Mouse (Mus musculus) intestine, postnatal 0 days (tissue): Measurements from ENCODE around the gene Rplp2. TPM values are rescaled to one million over a fixed set of nuclear protein-coding genes. Genes with fewer than 3 reads are reported as not detected.

Source experiments
- ATAC-seq: fragments of 200-750 bp; cut with Nextera tagmentation; 2 replicates; pipeline ENCODE4 v1.8.0; 2017; ENCODE audit warnings: mild to moderate bottlenecking, moderate TSS enrichment, moderate library complexity
- H3K27ac ChIP-seq: fragments of 300-500 bp; sonication (generic); 2 replicates; pipeline ENCODE4 v1.5.1; 2014; ENCODE audit warnings: mild to moderate bottlenecking, low read depth, low read length, moderate library complexity
- H3K27me3 ChIP-seq: fragments of 300-500 bp; sonication (generic); replicated peaks from 2 replicates; pipeline ENCODE4 v1.6.1; 2014; ENCODE audit warnings: low read length, mixed read lengths; ENCODE audit not compliant: control insufficient read depth, insufficient read depth
- H3K36me3 ChIP-seq: fragments of 300-500 bp; sonication (generic); 2 replicates; pipeline ENCODE4 v1.6.1; 2014; ENCODE audit warnings: mild to moderate bottlenecking, moderate library complexity; ENCODE audit not compliant: control insufficient read depth, insufficient read depth
- H3K4me1 ChIP-seq: fragments of 300-500 bp; sonication (generic); replicated peaks from 2 replicates; pipeline ENCODE4 v1.6.1; 2014; ENCODE audit warnings: antibody characterized with exemption, low read length, mixed read lengths; ENCODE audit not compliant: control insufficient read depth, insufficient read depth
- H3K4me2 ChIP-seq: fragments of 300-500 bp; sonication (generic); replicated peaks from 2 replicates; pipeline ENCODE4 v1.6.1; 2014; ENCODE audit warnings: low read depth, mild to moderate bottlenecking, moderate library complexity
- H3K4me3 ChIP-seq: fragments of 300-500 bp; sonication (generic); 2 replicates; pipeline ENCODE4 v1.5.1; 2014; ENCODE audit warnings: low read depth, low read length
- H3K9ac ChIP-seq: fragments of 300-500 bp; sonication (generic); 2 replicates; pipeline ENCODE4 v1.6.1; 2014; ENCODE audit warnings: mild to moderate bottlenecking, low read depth, low read length
- H3K9me3 ChIP-seq: fragments of 300-500 bp; sonication (generic); 2 replicates; pipeline ENCODE4 v1.6.1; 2016; ENCODE audit warnings: mixed run types; ENCODE audit not compliant: control insufficient read depth
- CTCF ChIP-seq: sonication (generic); IDR thresholded peaks from 2 replicates; pipeline ENCODE4 v1.5.1; 2016; ENCODE audit warnings: low read depth, mild to moderate bottlenecking, control low read depth, antibody characterized with exemption, moderate library complexity
- WGBS: fragments of 180-500 bp; shearing (Covaris S2); extraction: QIAGEN DNeasy Blood & Tissue Kit; methylation state at CpG from one replicate; pipeline ENCODE4 v1.1.7; 2014; 5-methylcytosine and 5-hydroxymethylcytosine counted together
- polyA plus RNA-seq: library from polyadenylated mRNA; unstranded; fragments of >200 nt; fragmentation: Nextera tagmentation; extraction: Ambion mirVana; gene quantifications from 2 replicates; pipeline ENCODE4 v1.2.1, GENCODE M21; 2015

Rplp2 gene
- polyA plus RNA-seq, 1 experiment from 2014 or later, result 968 TPM

DNA sequence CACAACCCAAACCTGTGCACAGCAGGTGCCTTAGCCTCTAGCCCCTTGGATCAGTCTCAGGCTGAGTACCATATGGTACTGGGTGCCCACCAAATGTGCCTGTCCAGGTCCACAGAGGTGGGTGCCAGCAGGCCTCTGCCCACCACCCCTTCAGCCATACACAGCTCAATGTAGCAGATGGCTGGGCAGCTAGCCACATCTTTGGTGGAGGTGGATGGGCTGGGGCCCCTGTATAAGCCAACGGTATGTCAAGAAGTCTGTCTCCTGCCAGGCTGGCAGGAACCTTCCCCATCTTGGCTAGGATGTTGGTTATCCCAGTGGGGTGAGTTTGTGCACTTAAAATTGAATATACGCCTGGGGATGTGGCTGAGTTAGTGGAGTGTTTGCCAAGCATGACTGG lies 38.4 kb downstream of the Rplp2 start:
- WGBS, result 87% methylated on average over 2 of the region's 2 CpGs
- peaks cover 3% of the 10 kb centered on the region; the same call in 1 of the 2 replicates for H3K36me3 ChIP-seq
- no peaks in the 10 kb centered on the region for H3K9me3 ChIP-seq
- ATAC-seq, result no peak
- no peak overlapping the region for H3K4me2 ChIP-seq
- H3K9ac ChIP-seq, result no peak overlapping the region
- no peak overlapping the region for H3K4me3 ChIP-seq
- H3K4me1 ChIP-seq, result no peaks in the 10 kb centered on the region; the same call in 1 of the 2 replicates
- H3K27me3 ChIP-seq, result peaks cover 18% of the 10 kb centered on the region; the same call in 1 of the 2 replicates
- TF ChIP-seq CTCF, result no peak
- H3K27ac ChIP-seq, result no peak overlapping the region

DNA sequence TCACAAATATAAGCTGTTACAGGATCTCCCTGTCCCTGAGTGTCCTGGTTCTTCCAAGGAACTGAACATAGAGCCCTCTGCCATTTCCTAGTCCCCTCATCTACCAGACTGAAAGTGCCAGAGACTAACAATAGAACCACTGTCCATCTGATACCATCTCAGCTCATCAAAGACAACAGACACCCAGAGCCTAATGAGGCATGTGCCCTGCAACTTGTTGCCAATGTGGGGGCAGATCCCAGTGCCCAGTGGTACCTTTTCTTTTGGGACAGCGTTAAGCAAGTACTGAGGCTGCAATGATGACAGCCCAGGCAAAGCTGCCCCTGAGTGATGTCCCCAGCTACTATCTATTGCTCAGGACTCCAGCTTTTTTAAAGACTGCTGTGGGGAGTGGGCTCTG lies 39.1 kb downstream of the Rplp2 start:
- H3K9me3 ChIP-seq, result no peaks in the 10 kb centered on the region
- H3K27me3 ChIP-seq, result peaks cover 18% of the 10 kb centered on the region; the same call in 1 of the 2 replicates
- H3K27ac ChIP-seq, result no peak overlapping the region
- no peak for TF ChIP-seq CTCF
- H3K4me3 ChIP-seq, result no peak overlapping the region
- H3K4me2 ChIP-seq, result no peak overlapping the region
- no peak overlapping the region for H3K9ac ChIP-seq
- no peaks in the 10 kb centered on the region; the same call in 1 of the 2 replicates for H3K4me1 ChIP-seq
- H3K36me3 ChIP-seq, result peaks cover 9% of the 10 kb centered on the region; the same call in 1 of the 2 replicates
- ATAC-seq, result no peak
- WGBS, result 94% methylated on average over 1 of the region's 1 CpGs

DNA sequence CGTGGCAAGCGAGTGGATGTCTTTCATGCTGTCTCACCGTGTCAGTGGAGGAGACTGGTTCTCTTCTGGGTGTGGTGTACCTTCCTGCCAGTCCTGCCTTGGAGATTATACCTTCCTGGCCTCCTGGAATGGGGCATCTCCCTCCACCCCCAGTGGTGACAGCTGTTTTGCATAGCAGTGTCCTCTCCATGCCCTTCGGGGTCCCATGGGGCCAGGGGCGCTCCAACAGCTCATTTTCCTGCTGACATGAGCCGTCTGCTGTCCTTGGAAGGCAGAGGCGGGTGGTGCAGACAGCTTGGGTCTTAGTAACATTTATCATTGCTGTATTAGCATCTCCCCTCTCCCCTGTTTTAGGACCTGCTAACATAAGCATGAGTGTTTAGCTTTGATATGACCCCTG lies 40.0 kb downstream of the Rplp2 start:
- Histone ChIP-seq H3K27me3 (peaks cover 12% of the 10 kb centered on the region; the same call in 1 of the 2 replicates), H3K9me3 (no peaks in the 10 kb centered on the region), H3K4me1 (no peaks in the 10 kb centered on the region), H3K27ac (no peak overlapping the region), H3K36me3 (peaks cover 17% of the 10 kb centered on the region; the same call in 1 of the 2 replicates), H3K4me3 (no peak overlapping the region), H3K9ac (no peak overlapping the region), H3K4me2 (no peak overlapping the region)
- WGBS, result 81% methylated on average over 7 of the region's 7 CpGs
- no peak for TF ChIP-seq CTCF
- no peak for ATAC-seq

DNA sequence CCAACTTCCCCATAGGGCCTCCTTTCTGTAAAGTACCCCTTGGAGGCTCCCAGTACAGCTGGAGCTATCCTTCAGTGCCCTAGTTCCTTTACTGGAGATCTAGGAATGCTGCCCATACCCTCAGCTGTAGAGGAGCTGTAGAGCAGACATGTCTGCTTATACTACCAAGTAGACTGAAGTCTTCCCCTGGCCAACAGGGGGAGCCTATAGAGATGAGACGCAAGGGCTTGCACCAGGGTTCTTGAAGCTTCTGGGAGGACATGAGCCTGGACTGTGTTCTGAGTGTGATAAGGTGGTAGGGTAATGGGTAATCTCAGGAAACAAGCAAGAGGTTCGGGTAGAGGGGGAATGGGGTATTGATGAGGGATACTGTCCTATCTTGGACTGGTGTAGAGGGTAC lies 44.0 kb downstream of the Rplp2 start:
- Histone ChIP-seq H3K4me2 (no peak overlapping the region), H3K27ac (no peak overlapping the region), H3K36me3 (peaks cover 39% of the 10 kb centered on the region), H3K9me3 (no peaks in the 10 kb centered on the region), H3K4me3 (no peak overlapping the region), H3K4me1 (no peaks in the 10 kb centered on the region), H3K27me3 (no peaks in the 10 kb centered on the region), H3K9ac (no peak overlapping the region)
- ATAC-seq, result no peak
- WGBS, result 81% methylated on average over 2 of the region's 2 CpGs
- TF ChIP-seq CTCF, result peak; percentile 57

DNA sequence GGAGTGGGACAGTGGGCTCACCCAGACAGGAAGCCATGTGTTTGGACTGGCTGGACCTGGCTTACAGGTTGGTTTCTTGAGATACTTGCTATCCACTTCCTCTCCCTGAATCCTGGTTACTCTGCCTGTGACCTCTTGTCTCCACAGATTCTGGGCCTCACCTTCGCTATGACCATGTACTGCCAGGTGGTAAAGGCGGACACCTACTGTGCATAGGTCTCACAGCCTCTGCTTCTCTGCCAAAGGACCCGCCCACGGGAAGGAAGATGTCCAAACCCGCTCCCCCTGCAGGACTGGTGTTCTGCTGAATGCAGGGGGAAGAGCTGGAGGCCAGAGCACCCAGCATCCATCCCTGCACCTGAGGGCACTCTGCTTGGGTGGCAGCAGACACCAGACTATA lies 45.6 kb downstream of the Rplp2 start:
- TF ChIP-seq CTCF, result no peak

DNA sequence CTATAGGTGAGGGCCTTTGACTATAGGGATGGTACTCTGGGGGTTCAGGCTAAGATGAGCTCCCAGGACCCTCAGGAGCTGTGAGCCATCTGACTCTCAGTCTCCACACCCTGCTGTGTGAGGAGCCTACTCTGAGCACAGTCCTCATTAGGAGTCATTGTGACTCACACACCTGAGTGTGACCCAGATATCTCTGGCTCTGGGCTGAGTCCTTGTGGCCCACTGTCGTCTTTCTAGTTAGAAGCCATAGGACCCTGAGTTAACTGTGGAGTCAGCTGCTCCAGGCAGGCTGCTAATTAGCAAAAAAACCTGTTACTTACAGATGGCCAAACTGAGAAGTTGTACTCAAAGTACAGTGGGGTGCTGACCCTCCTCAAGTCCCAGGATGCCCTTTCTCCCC lies 46.6 kb downstream of the Rplp2 start:
- Histone ChIP-seq H3K27ac (no peak overlapping the region), H3K4me2 (no peak overlapping the region), H3K9ac (no peak overlapping the region), H3K36me3 (peaks cover 41% of the 10 kb centered on the region), H3K27me3 (no peaks in the 10 kb centered on the region), H3K4me1 (no peaks in the 10 kb centered on the region), H3K9me3 (no peaks in the 10 kb centered on the region), H3K4me3 (no peak overlapping the region)
- no peak for TF ChIP-seq CTCF
- 87% methylated on average over 1 of the region's 1 CpGs for WGBS
- no peak for ATAC-seq

More for the DNA sequence above, 45.6 kb downstream of the Rplp2 start:
- Histone ChIP-seq H3K4me1 (no peaks in the 10 kb centered on the region), H3K36me3 (peaks cover 37% of the 10 kb centered on the region), H3K27ac (no peak overlapping the region), H3K4me3 (no peak overlapping the region), H3K27me3 (no peaks in the 10 kb centered on the region), H3K9me3 (no peaks in the 10 kb centered on the region), H3K4me2 (no peak overlapping the region), H3K9ac (no peak overlapping the region)
- 88% methylated on average over 5 of the region's 5 CpGs for WGBS
- ATAC-seq, result no peak

DNA sequence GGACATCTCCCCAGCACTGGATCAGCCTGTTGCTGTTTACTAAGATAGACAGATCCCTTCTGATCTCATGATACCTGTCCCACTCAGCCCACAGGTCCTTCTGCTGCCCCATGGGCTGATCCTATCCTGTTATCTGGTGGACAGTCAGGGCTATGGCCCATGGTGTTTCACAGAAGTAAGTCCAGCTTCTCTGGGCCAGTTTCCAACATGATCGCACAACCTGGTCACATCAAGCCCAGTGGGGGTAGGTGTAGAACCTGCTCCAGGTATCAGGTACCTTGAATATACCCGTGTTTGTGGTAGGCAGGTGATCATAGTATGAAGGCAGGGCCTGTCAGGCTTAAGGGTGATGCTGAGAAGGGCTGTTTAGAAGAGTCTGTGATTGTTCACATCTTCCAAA lies 48.2 kb downstream of the Rplp2 start:
- Histone ChIP-seq H3K27me3 (no peaks in the 10 kb centered on the region), H3K4me1 (no peaks in the 10 kb centered on the region), H3K9ac (no peak overlapping the region), H3K4me2 (no peak overlapping the region), H3K4me3 (no peak overlapping the region), H3K27ac (no peak overlapping the region), H3K9me3 (no peaks in the 10 kb centered on the region), H3K36me3 (peaks cover 43% of the 10 kb centered on the region)
- WGBS, result 87% methylated on average over 2 of the region's 2 CpGs
- no peak for TF ChIP-seq CTCF
- ATAC-seq, result no peak
